Mouse (Mus musculus): ENCODE measurements around the gene Ccnt1. TPM values are rescaled to one million over a fixed set of nuclear protein-coding genes. Genes with fewer than 3 reads are reported as not detected.
"Not testable (repeated sequence)": the region's sequence is repeated elsewhere in the genome, so short reads cannot be mapped to it uniquely, and the experiment has no call there.

Gene Ccnt1
- polyA plus RNA-seq, 1 experiment: 0.61 TPM

GRCm38 (mm10) chr15:98586141-98586540 lies 15.4 kb upstream of the Ccnt1 start:
- Histone ChIP-seq H3K4me3 (replicated peaks) (peak overlapping the region; percentile 37), H3K36me3 (ENCODE audit: control insufficient read depth) (peaks cover 41% of the 10 kb centered on the region), H3K4me1 (ENCODE audit: control insufficient read depth) (peaks cover 70% of the 10 kb centered on the region), H3K27me3 (ENCODE audit: control insufficient read depth) (peaks cover 10% of the 10 kb centered on the region; the same call in 1 of the 2 replicates)
- not testable (repeated sequence) for H3K9me3 ChIP-seq (ENCODE audit: control insufficient read depth, low read length)
- 0 out of 2 replicates have a peak, but pooled peaks have one; percentile 23 for TF ChIP-seq GATA1 (IDR thresholded peaks at IDR 0.05; ENCODE audit: low read length)
- peak; percentile 49; the same call in 2 of the 3 replicates for TF ChIP-seq TAL1 (IDR thresholded peaks at IDR 0.05; ENCODE audit: low read length)

- Histone ChIP-seq H3K4me3 (replicated peaks) (no peak overlapping the region), H3K4me1 (ENCODE audit: control insufficient read depth) (peaks cover 64% of the 10 kb centered on the region), H3K27me3 (ENCODE audit: control insufficient read depth) (peaks cover 10% of the 10 kb centered on the region; the same call in 1 of the 2 replicates), H3K36me3 (ENCODE audit: control insufficient read depth) (peaks cover 34% of the 10 kb centered on the region), H3K9me3 (ENCODE audit: control insufficient read depth, low read length) (peaks cover 2% of the 10 kb centered on the region; the same call in 1 of the 2 replicates)
- TF ChIP-seq GATA1 (IDR thresholded peaks at IDR 0.05; ENCODE audit: low read length): no peak
- TF ChIP-seq TAL1 (IDR thresholded peaks at IDR 0.05; ENCODE audit: low read length): no peak
Observed at GRCm38 (mm10) chr15:98585421-98585820, 14.7 kb upstream of the Ccnt1 start.

DNA sequence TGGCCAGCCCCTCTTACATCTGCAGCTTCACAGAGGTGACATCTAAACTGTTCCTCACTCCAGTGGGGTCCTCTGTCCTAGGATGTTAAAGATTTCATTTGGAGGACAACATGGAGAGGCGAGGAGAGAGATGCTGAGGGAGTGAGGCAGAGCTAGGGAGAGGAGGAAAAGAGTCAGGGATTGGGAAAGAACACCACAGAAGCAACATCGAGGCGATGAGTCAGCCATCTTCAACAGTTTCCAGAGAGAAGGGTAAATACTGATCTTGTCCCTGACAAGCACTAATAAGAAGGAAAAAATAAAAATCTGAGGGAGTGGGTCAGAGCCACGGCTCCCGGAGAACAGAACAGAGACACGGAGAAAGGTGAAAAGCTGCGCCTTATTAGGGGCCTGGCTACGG lies 12.3 kb upstream of the Ccnt1 start:
- Histone ChIP-seq H3K27me3 (ENCODE audit: control insufficient read depth) (peaks cover 22% of the 10 kb centered on the region), H3K36me3 (ENCODE audit: control insufficient read depth) (peaks cover 12% of the 10 kb centered on the region), H3K4me1 (ENCODE audit: control insufficient read depth) (peaks cover 46% of the 10 kb centered on the region), H3K9me3 (ENCODE audit: control insufficient read depth, low read length) (peaks cover 2% of the 10 kb centered on the region; the same call in 1 of the 2 replicates), H3K4me3 (replicated peaks) (no peak overlapping the region)
- TF ChIP-seq GATA1 (IDR thresholded peaks at IDR 0.05; ENCODE audit: low read length) (no peak), TAL1 (IDR thresholded peaks at IDR 0.05; ENCODE audit: low read length) (no peak)

DNA sequence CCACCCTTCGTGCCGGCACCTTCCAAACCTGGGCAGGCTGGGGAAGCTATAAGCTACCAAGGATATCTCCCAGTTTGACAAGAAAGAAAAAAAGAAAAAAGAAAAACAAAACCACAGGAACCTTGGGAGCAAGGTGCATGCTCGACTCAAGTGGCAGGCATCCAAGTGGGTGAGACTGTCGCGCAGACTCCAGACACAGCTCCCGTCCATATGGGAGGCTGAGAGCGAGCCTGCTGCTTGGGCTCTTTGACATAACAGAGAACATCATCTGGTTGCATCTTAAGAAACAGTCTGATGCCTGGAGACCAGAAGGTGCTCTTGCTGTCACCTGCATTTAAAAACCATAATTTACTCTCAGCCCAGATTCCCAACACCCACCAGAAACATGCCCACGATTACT lies 11.7 kb upstream of the Ccnt1 start:
- H3K4me3 ChIP-seq (replicated peaks): no peak overlapping the region
- H3K36me3 ChIP-seq (ENCODE audit: control insufficient read depth): peaks cover 8% of the 10 kb centered on the region
- peaks cover 2% of the 10 kb centered on the region; the same call in 1 of the 2 replicates for H3K9me3 ChIP-seq (ENCODE audit: control insufficient read depth, low read length)
- peaks cover 28% of the 10 kb centered on the region for H3K27me3 ChIP-seq (ENCODE audit: control insufficient read depth)
- peaks cover 40% of the 10 kb centered on the region for H3K4me1 ChIP-seq (ENCODE audit: control insufficient read depth)
- TF ChIP-seq GATA1 (IDR thresholded peaks at IDR 0.05; ENCODE audit: low read length): no peak
- no peak for TF ChIP-seq TAL1 (IDR thresholded peaks at IDR 0.05; ENCODE audit: low read length)

GRCm38 (mm10) chr15:98579795-98580464 lies 9.2 kb upstream of the Ccnt1 start:
- Histone ChIP-seq H3K36me3 (ENCODE audit: control insufficient read depth) (no peaks in the 10 kb centered on the region), H3K9me3 (ENCODE audit: control insufficient read depth, low read length) (no peaks in the 10 kb centered on the region), H3K4me3 (replicated peaks) (no peak overlapping the region), H3K4me1 (ENCODE audit: control insufficient read depth) (peaks cover 18% of the 10 kb centered on the region), H3K27me3 (ENCODE audit: control insufficient read depth) (peaks cover 40% of the 10 kb centered on the region)
- no peak for TF ChIP-seq GATA1 (IDR thresholded peaks at IDR 0.05; ENCODE audit: low read length)
- no peak for TF ChIP-seq TAL1 (IDR thresholded peaks at IDR 0.05; ENCODE audit: low read length)

GRCm38 (mm10) chr15:98579310-98579709 lies 8.6 kb upstream of the Ccnt1 start:
- H3K4me1 ChIP-seq (ENCODE audit: control insufficient read depth): peaks cover 15% of the 10 kb centered on the region
- no peaks in the 10 kb centered on the region for H3K36me3 ChIP-seq (ENCODE audit: control insufficient read depth)
- H3K27me3 ChIP-seq (ENCODE audit: control insufficient read depth): peaks cover 41% of the 10 kb centered on the region
- H3K9me3 ChIP-seq (ENCODE audit: control insufficient read depth, low read length): no peaks in the 10 kb centered on the region
- no peak overlapping the region for H3K4me3 ChIP-seq (replicated peaks)
- TF ChIP-seq GATA1 (IDR thresholded peaks at IDR 0.05; ENCODE audit: low read length) (no peak), TAL1 (IDR thresholded peaks at IDR 0.05; ENCODE audit: low read length) (no peak)

DNA sequence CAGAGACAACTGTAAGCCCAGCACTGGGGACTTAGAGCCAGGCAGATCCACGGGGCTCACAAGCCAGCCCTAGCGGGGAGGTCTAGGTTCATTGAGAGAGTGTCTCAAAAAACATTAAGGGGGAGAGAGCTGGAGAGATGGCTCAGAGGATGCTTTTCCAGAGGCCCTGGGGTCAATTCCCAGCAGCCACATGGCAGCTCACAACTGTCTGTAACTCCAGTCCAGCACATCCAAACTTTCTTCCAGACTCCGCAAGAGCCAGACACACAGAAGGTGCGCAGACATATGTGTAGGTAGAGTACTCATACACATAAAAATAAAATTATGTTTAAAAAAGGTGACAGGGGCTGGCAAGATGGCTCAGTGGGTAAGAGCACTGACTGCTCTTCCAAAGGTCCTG lies 2.6 kb upstream of the Ccnt1 start:
- H3K27me3 ChIP-seq (ENCODE audit: control insufficient read depth): peaks cover 19% of the 10 kb centered on the region
- H3K4me1 ChIP-seq (ENCODE audit: control insufficient read depth): peaks cover 16% of the 10 kb centered on the region
- no peaks in the 10 kb centered on the region for H3K9me3 ChIP-seq (ENCODE audit: control insufficient read depth, low read length)
- no peak overlapping the region for H3K4me3 ChIP-seq (replicated peaks)
- H3K36me3 ChIP-seq (ENCODE audit: control insufficient read depth): peaks cover 4% of the 10 kb centered on the region
- no peak for TF ChIP-seq GATA1 (IDR thresholded peaks at IDR 0.05; ENCODE audit: low read length)
- no peak for TF ChIP-seq TAL1 (IDR thresholded peaks at IDR 0.05; ENCODE audit: low read length)

DNA sequence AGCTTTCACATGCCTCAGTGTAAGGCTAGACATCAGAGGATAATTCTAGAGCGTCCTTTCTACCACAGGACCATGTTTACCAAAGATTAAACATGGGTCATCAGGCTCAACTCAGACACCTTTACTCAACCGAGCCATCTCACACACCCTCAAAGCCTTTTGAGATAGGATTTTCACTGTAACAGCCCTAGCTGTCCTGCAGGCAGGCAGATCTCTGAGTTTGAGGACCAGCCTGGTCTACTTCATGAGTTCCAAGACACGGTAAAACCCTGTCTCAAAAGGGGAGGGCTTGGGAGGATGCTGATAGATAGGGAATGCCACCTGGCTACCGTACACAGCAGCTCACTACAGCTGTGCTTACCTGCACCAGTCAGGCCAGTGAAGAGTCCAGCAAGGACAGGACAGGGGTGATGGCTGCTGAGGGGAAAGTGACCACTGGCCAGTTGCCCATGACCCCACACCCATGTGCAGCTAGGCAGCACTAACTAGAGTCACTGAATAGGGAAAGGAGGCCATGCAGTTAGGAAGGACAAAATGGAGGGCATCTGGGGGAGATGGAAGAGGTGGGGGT lies 843 bp downstream of the Ccnt1 start:
- Histone ChIP-seq H3K9me3 (ENCODE audit: control insufficient read depth, low read length) (no peaks in the 10 kb centered on the region), H3K4me3 (replicated peaks) (no peak overlapping the region), H3K36me3 (ENCODE audit: control insufficient read depth) (peaks cover 18% of the 10 kb centered on the region), H3K4me1 (ENCODE audit: control insufficient read depth) (peaks cover 32% of the 10 kb centered on the region), H3K27me3 (ENCODE audit: control insufficient read depth) (0 out of 2 replicates have a peak, but pooled peaks cover under 1% of the 10 kb centered on the region)
- TF ChIP-seq GATA1 (IDR thresholded peaks at IDR 0.05; ENCODE audit: low read length) (no peak), TAL1 (IDR thresholded peaks at IDR 0.05; ENCODE audit: low read length) (no peak)

DNA sequence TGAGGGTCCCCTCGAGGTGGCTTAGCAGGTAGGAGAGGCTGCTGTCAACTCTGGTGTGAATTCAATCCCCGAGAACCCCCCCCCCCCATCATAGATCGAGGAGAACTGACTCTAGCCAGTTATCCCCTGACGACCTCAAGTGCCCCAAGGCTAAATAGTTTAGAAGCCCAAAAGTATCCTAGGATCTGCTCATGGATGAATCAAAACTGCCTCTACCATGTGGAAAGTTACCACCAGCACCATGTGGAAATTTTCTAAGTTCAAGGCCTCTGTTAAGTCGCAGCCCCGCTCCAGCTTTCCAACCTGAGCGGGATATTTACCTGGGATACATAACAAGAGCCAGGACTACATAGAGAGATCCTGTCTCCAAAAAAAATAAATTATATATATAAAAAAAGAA lies 1.5 kb downstream of the Ccnt1 start:
- Histone ChIP-seq H3K27me3 (ENCODE audit: control insufficient read depth) (no peaks in the 10 kb centered on the region), H3K36me3 (ENCODE audit: control insufficient read depth) (peaks cover 25% of the 10 kb centered on the region), H3K9me3 (ENCODE audit: control insufficient read depth, low read length) (no peaks in the 10 kb centered on the region), H3K4me3 (replicated peaks) (peak overlapping the region; percentile 76), H3K4me1 (ENCODE audit: control insufficient read depth) (peaks cover 36% of the 10 kb centered on the region)
- TF ChIP-seq GATA1 (IDR thresholded peaks at IDR 0.05; ENCODE audit: low read length): no peak
- TF ChIP-seq TAL1 (IDR thresholded peaks at IDR 0.05; ENCODE audit: low read length): no peak
